Mouse (Mus musculus) CH12.LX (cell line): ENCODE measurements around the gene Pacs2. TPM values are rescaled to one million over a fixed set of nuclear protein-coding genes. Genes with fewer than 3 reads are reported as not detected.
A peak's percentile ranks its signal among the peaks of the same experiment; 100 is the strongest.

ENCODE experiments used
- DNase-seq: peaks from one replicate; pipeline ENCODE4 v3.0.0-alpha.2; 2013; ENCODE audit errors: extremely low read depth
- H3K27ac ChIP-seq: 2 replicates; pipeline ENCODE4 v1.5.1; 2012; ENCODE audit warnings: low read depth, mild to moderate bottlenecking, control low read depth, moderate library complexity; ENCODE audit not compliant: insufficient read depth
- H3K27me3 ChIP-seq: replicated peaks from 2 replicates; pipeline ENCODE3; 2012; ENCODE audit warnings: inconsistent platforms
- H3K36me3 ChIP-seq, 2 experiments: replicated peaks in 1 of 2; 2 replicates each; pipeline versions ENCODE3 to v1.6.1; 2012; ENCODE audit warnings: inconsistent platforms in 1 of 2, low read length in 1 of 2, mild to moderate bottlenecking in 1 of 2, mixed read lengths in 1 of 2, moderate library complexity in 1 of 2; ENCODE audit not compliant: control insufficient read depth in 1 of 2, insufficient read depth in 1 of 2
- H3K4me1 ChIP-seq, 2 experiments: 2 replicates each; pipeline ENCODE4 v1.6.1; 2012; ENCODE audit warnings: inconsistent platforms in 1 of 2, moderate library complexity in 1 of 2; ENCODE audit not compliant: insufficient read depth in 2 of 2, control insufficient read depth in 1 of 2
- H3K4me2 ChIP-seq: 2 replicates; pipeline ENCODE4 v1.6.1; 2012; ENCODE audit warnings: low read depth, mild to moderate bottlenecking, control low read depth; ENCODE audit not compliant: poor library complexity, insufficient read depth, severe bottlenecking
- H3K4me3 ChIP-seq, 3 experiments: fragments of 150-350 bp in 1 of 3; sonication (generic) in 1 of 3; replicated peaks in 1 of 3; 2 replicates each; pipeline versions ENCODE3 to v1.5.1; 2011 to 2012; ENCODE audit warnings: low read depth in 2 of 3, low read length in 2 of 3, mild to moderate bottlenecking in 2 of 3, moderate library complexity in 2 of 3, control low read depth in 1 of 3, improper control_type of control experiment in 1 of 3, inconsistent platforms in 1 of 3, mixed read lengths in 1 of 3; ENCODE audit not compliant: poor library complexity in 1 of 3
- H3K79me2 ChIP-seq: replicated peaks from 2 replicates; pipeline ENCODE4 v1.6.1; 2012; ENCODE audit warnings: mild to moderate bottlenecking, moderate library complexity; ENCODE audit not compliant: control insufficient read depth, poor library complexity, insufficient read depth, severe bottlenecking; ENCODE audit errors: extremely low read depth
- H3K9ac ChIP-seq: 2 replicates; pipeline ENCODE4 v1.6.1; 2012; ENCODE audit warnings: low read depth, mild to moderate bottlenecking, control low read depth, moderate library complexity; ENCODE audit not compliant: insufficient read depth
- H3K9me3 ChIP-seq: replicated peaks from 2 replicates; pipeline ENCODE3; 2012; ENCODE audit warnings: low read length, inconsistent platforms, mixed read lengths
- BHLHE40 ChIP-seq: IDR thresholded peaks from 2 replicates; pipeline ENCODE4 v1.6.1; 2011; ENCODE audit warnings: mild to moderate bottlenecking, low read depth, low read length, improper control_type of control experiment
- CHD1 ChIP-seq: IDR thresholded peaks from 2 replicates; pipeline ENCODE4 v1.6.1; 2012; ENCODE audit warnings: low read depth, low read length, improper control_type of control experiment, inconsistent platforms
- CHD2 ChIP-seq: IDR thresholded peaks from 2 replicates; pipeline ENCODE4 v1.6.1; 2011; ENCODE audit warnings: low read length, improper control_type of control experiment
- ELF1 ChIP-seq: IDR thresholded peaks from 2 replicates; pipeline ENCODE4 v1.6.1; 2014; ENCODE audit warnings: low read depth, mild to moderate bottlenecking, inconsistent platforms, low read length, improper control_type of control experiment
- EP300 ChIP-seq: IDR thresholded peaks from 2 replicates; pipeline ENCODE4 v1.6.1; 2011; ENCODE audit warnings: low read length, improper control_type of control experiment
- ETS1 ChIP-seq: conservative IDR thresholded peaks from 2 replicates; pipeline ENCODE4 v1.6.1; 2012; ENCODE audit warnings: low read depth, mild to moderate bottlenecking, inconsistent platforms, low read length, improper control_type of control experiment, moderate library complexity
- GABPA ChIP-seq: IDR thresholded peaks from 2 replicates; pipeline ENCODE4 v1.6.1; 2012; ENCODE audit warnings: low read depth, low read length, improper control_type of control experiment, inconsistent platforms; ENCODE audit not compliant: insufficient replicate concordance
- IRF4 ChIP-seq: IDR thresholded peaks from 2 replicates; pipeline ENCODE4 v1.6.1; 2014; ENCODE audit warnings: low read depth, mild to moderate bottlenecking, inconsistent platforms, low read length, improper control_type of control experiment
- JUN ChIP-seq: IDR thresholded peaks from 2 replicates; pipeline ENCODE4 v1.6.1; 2011; ENCODE audit warnings: low read depth, mild to moderate bottlenecking, low read length, improper control_type of control experiment, moderate library complexity; ENCODE audit not compliant: insufficient read depth
- JUND ChIP-seq: conservative IDR thresholded peaks from 2 replicates; pipeline ENCODE4 v1.6.1; 2011; ENCODE audit warnings: low read depth, low read length, improper control_type of control experiment
- KAT2A ChIP-seq: IDR thresholded peaks from 2 replicates; pipeline ENCODE4 v1.6.1; 2012; ENCODE audit warnings: low read length, improper control_type of control experiment, inconsistent platforms; ENCODE audit not compliant: insufficient replicate concordance
- MAZ ChIP-seq: IDR thresholded peaks from 2 replicates; pipeline ENCODE4 v1.6.1; 2012; ENCODE audit warnings: low read depth, mild to moderate bottlenecking, inconsistent platforms, low read length, improper control_type of control experiment, moderate library complexity
- MEF2A ChIP-seq: IDR thresholded peaks from 2 replicates; pipeline ENCODE4 v1.6.1; 2014; ENCODE audit warnings: low read depth, mild to moderate bottlenecking, inconsistent platforms, low read length, improper control_type of control experiment, borderline replicate concordance
- MXI1 ChIP-seq: IDR thresholded peaks from 2 replicates; pipeline ENCODE4 v1.6.1; 2011; ENCODE audit warnings: mild to moderate bottlenecking, low read depth, low read length, improper control_type of control experiment
- NELFE ChIP-seq: IDR thresholded peaks from 2 replicates; pipeline ENCODE4 v1.6.1; 2011; ENCODE audit warnings: low read depth, low read length, improper control_type of control experiment
- NRF1 ChIP-seq: IDR thresholded peaks from 2 replicates; pipeline ENCODE4 v1.6.1; 2014; ENCODE audit warnings: low read depth, mild to moderate bottlenecking, inconsistent platforms, low read length, improper control_type of control experiment, moderate library complexity
- POLR2A ChIP-seq: IDR thresholded peaks from 2 replicates; pipeline ENCODE4 v1.6.1; 2011; ENCODE audit warnings: low read depth, mild to moderate bottlenecking, improper control_type of control experiment, low read length
- RCOR1 ChIP-seq: conservative IDR thresholded peaks from 2 replicates; pipeline ENCODE4 v1.6.1; 2012; ENCODE audit warnings: low read depth, mild to moderate bottlenecking, inconsistent platforms, low read length, improper control_type of control experiment
- SIN3A ChIP-seq: IDR thresholded peaks from 2 replicates; pipeline ENCODE4 v1.6.1; 2012; ENCODE audit warnings: low read length, improper control_type of control experiment, inconsistent platforms
- SMC3 ChIP-seq: IDR thresholded peaks from 2 replicates; pipeline ENCODE4 v1.6.1; 2011; ENCODE audit warnings: low read depth, low read length, improper control_type of control experiment
- TBP ChIP-seq: conservative IDR thresholded peaks from 2 replicates; pipeline ENCODE4 v1.6.1; 2011; ENCODE audit warnings: low read depth, low read length, improper control_type of control experiment
- TCF12 ChIP-seq: IDR thresholded peaks from 2 replicates; pipeline ENCODE4 v1.6.1; 2014; ENCODE audit warnings: low read depth, mild to moderate bottlenecking, inconsistent platforms, low read length, improper control_type of control experiment
- UBTF ChIP-seq: IDR thresholded peaks from 2 replicates; pipeline ENCODE4 v1.6.1; 2012; ENCODE audit warnings: low read depth, mild to moderate bottlenecking, inconsistent platforms, low read length, improper control_type of control experiment, moderate library complexity
- USF1 ChIP-seq: IDR thresholded peaks from 2 replicates; pipeline ENCODE4 v1.6.1; 2014; ENCODE audit warnings: low read depth, mild to moderate bottlenecking, inconsistent platforms, low read length, improper control_type of control experiment
- USF2 ChIP-seq: conservative IDR thresholded peaks from 2 replicates; pipeline ENCODE4 v1.6.1; 2011; ENCODE audit warnings: low read depth, low read length, improper control_type of control experiment
- ZMIZ1 ChIP-seq: IDR thresholded peaks from 2 replicates; pipeline ENCODE4 v1.6.1; 2012; ENCODE audit warnings: low read depth, mild to moderate bottlenecking, inconsistent platforms, low read length, improper control_type of control experiment
- ZNF384 ChIP-seq: IDR thresholded peaks from 2 replicates; pipeline ENCODE4 v1.6.1; 2012; ENCODE audit warnings: low read depth, low read length, improper control_type of control experiment, inconsistent platforms
- dilution Hi-C: fragments of 300-500 bp; cut with MboI; formaldehyde crosslinking; loops from 2 replicates; pipeline ENCODE4 v1.14.3; 2020; ENCODE audit warnings: low sequenced_read_pairs; ENCODE audit not compliant: extremely low pct_unique_long_range_greater_than_20kb, extremely low pct_ligation_motif_present
- in situ Hi-C: fragments of 300-500 bp; cut with MboI; formaldehyde crosslinking; loops from 3 replicates; pipeline ENCODE4 v1.14.3; 2019; ENCODE audit warnings: low sequenced_read_pairs, low pct_ligation_motif_present, low pct_unique_long_range_greater_than_20kb, mixed read lengths
- polyA plus RNA-seq: library from polyadenylated mRNA; unstranded; fragments of >175 nt; gene quantifications from 2 replicates; pipeline ENCODE4 v1.2.1, GENCODE M21; 2012; ENCODE audit warnings: low read depth; ENCODE audit not compliant: insufficient read length
- total RNA-seq, 2 experiments: library from RNA; depleted of rRNA; stranded (reverse); fragments of 300-350 nt in 1 of 2; fragments of >200 nt in 1 of 2; gene quantifications; 2 replicates each; pipeline ENCODE4 v1.2.3; 2012 to 2014

Pacs2 gene
- total and polyA plus RNA-seq, 3 experiments, result 3.1 to 7.1 (median 7.0) TPM

DNA sequence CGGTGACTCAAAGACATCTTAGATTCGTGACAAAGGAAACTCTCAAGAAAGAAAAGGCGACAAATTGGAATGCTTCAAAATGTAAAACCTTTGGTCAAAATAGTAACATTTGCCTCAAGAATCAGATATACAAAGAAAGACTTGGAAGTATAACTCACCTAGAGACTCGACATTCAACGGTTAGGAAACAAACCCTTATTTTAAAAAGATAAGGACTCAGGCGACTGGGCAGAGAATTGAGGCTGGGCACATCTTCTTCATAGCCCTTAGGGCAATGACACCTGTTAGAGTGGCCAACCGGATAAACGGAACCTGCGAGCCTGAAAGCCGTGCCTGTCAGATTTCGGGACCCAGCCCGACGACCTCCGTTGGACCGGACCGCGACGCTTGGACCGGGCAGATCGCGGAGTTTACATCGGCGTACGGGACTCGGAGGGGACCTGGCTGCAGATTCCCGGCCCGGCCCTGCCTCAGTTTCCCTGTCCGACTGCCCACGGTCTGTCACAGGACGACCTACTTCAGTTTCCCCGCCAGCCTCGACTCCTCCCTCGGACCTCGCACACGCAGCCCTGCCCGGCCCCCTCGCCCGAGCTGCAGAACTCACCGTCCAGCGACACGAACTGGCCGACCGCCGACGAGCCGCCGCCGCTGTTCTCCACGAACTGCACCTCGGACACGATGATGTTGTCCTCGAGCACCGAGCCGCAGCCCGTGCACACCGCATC lies 14.6 kb upstream of the Pacs2 start:
- Histone ChIP-seq H3K9me3 (peaks cover 4% of the 10 kb centered on the region), H3K4me1 (peaks cover 4 to 22% of the 10 kb centered on the region in 2 experiments; a peak in 3 of 4 replicates), H3K27ac (peak overlapping the region; percentile 42), H3K79me2 (peaks cover 23% of the 10 kb centered on the region), H3K27me3 (peaks cover 7% of the 10 kb centered on the region), H3K9ac (peak overlapping the region; percentile 55), H3K4me2 (peak overlapping the region; percentile 63), H3K4me3 (peak overlapping the region; percentile 84 to 94 (median 85)), H3K36me3 (peaks cover 13 to 28% of the 10 kb centered on the region in 2 experiments)
- dilution Hi-C loops (no loop called here), in situ Hi-C loops (loop anchor here (10.0 kb wide), 2 partner anchors 55 to 85 kb away; no protein-coding TSS in a partner anchor)
- TF ChIP-seq JUND, result no peak
- TF ChIP-seq USF2, result no peak
- 0 out of 2 replicates have a peak, but pooled peaks have one; percentile 2 for TF ChIP-seq SIN3A
- 0 out of 2 replicates have a peak, but pooled peaks have one; percentile 74 for TF ChIP-seq UBTF
- 0 out of 2 replicates have a peak, but pooled peaks have one; percentile 38 for TF ChIP-seq CHD1
- DNase-seq, result no peak

DNA sequence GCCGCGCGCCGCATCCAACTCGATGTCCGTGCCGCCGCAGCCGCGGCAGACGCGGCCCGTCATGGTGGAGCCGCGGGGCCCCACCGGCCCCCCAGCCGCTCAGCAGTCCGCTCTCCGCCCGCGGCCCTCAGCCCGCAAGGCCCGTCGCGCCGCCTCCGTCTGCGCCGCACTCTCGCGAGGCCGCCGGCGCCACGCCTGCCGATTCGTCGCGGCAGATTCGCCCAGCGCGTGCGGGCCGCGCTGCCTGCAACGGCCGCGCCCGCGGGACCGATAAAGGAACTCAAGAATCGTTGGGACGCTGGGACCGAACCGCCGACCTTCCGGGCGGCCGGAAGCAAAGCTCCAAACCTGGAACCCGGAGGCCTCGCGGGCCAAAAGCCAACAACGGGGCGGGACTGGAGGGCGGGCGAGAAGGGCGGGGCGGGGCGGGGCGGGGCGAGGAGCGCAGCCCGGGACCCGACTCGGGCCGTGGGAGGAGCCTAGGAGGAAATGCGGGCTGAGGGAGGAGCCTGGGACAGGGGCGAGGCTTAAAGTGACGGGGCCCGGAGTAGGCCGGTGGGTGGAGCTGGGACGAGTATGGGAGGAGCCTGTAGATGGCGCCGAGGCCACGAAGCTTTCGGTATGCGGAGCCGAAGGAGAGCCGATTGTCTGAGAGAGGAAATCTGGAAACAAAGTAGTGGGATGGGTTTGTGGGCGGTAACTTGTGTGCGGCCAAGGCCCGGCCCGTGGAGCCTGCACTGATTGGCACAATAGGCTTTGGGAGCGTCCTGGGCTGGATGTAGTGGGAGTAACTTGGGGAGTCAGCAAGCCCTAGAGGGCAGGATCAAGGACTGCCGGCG lies 13.8 kb upstream of the Pacs2 start, which contains the start of gene Brf1:
Gene Brf1 (minus strand): TSS at position 411 of the 839 bp plus-strand sequence.
- H3K79me2 ChIP-seq, result peaks cover 18% of the 10 kb centered on the region
- H3K27me3 ChIP-seq, result peaks cover 7% of the 10 kb centered on the region
- peak; percentile 96 for DNase-seq
- H3K9me3 ChIP-seq, result peaks cover 4% of the 10 kb centered on the region
- H3K9ac ChIP-seq, result peak within 1 kb of the TSS; percentile 58
- peak within 1 kb of the TSS; percentile 84 to 94 (median 85) for H3K4me3 ChIP-seq
- peak within 1 kb of the TSS; percentile 42 for H3K27ac ChIP-seq
- H3K36me3 ChIP-seq, result peaks cover 13 to 24% of the 10 kb centered on the region in 2 experiments
- in situ Hi-C loops (loop anchor here (10.0 kb wide), 2 partner anchors 54 to 84 kb away; no protein-coding TSS in a partner anchor), dilution Hi-C loops (no loop called here)
- peaks cover 4 to 19% of the 10 kb centered on the region in 2 experiments; a peak in 3 of 4 replicates for H3K4me1 ChIP-seq
- peak within 1 kb of the TSS; percentile 75 for H3K4me2 ChIP-seq
- no peak; the same call in 1 of the 2 replicates for TF ChIP-seq MXI1
- TF ChIP-seq TBP, result no peak
- no peak for TF ChIP-seq ZNF384
- no peak for TF ChIP-seq USF2
- TF ChIP-seq IRF4, result no peak
- peak; percentile 99 for TF ChIP-seq CHD2
- no peak for TF ChIP-seq ETS1
- TF ChIP-seq BHLHE40, result 0 out of 2 replicates have a peak, but pooled peaks have one; percentile 33
- TF ChIP-seq KAT2A, result peak; percentile 62; the same call in 1 of the 2 replicates
- TF ChIP-seq JUND, result no peak
- TF ChIP-seq GABPA, result no peak
- TF ChIP-seq CHD1, result no peak
- no peak for TF ChIP-seq RCOR1
- TF ChIP-seq UBTF, result no peak; the same call in 1 of the 2 replicates
- TF ChIP-seq USF1, result no peak
- TF ChIP-seq MAZ, result no peak
- TF ChIP-seq EP300, result no peak
- TF ChIP-seq JUN, result no peak
- TF ChIP-seq ELF1, result peak; percentile 44
- TF ChIP-seq POLR2A, result peak; percentile 76
- peak; percentile 45; the same call in 1 of the 2 replicates for TF ChIP-seq TCF12
- TF ChIP-seq NRF1, result peak; percentile 43; the same call in 1 of the 2 replicates
- TF ChIP-seq ZMIZ1, result no peak
- TF ChIP-seq NELFE, result peak; percentile 69
- TF ChIP-seq SMC3, result no peak
- TF ChIP-seq MEF2A, result no peak
